Mouse (Mus musculus) cerebellum, adult 2 months (tissue): ENCODE data around the gene Mpv17l2.

Experiments
- CTCF ChIP-seq: fragments of 200-500 bp; IDR thresholded peaks from 2 replicates; pipeline ENCODE4 v1.5.1; 2011; ENCODE audit warnings: low read depth, mild to moderate bottlenecking, control low read depth, low read length, moderate library complexity, borderline replicate concordance; ENCODE audit not compliant: insufficient read depth
- POLR2A ChIP-seq: fragments of 200-500 bp; IDR thresholded peaks from 2 replicates; pipeline ENCODE4 v1.6.1; 2011; ENCODE audit warnings: low read length, control low read depth, borderline replicate concordance; ENCODE audit not compliant: insufficient read depth

DNA sequence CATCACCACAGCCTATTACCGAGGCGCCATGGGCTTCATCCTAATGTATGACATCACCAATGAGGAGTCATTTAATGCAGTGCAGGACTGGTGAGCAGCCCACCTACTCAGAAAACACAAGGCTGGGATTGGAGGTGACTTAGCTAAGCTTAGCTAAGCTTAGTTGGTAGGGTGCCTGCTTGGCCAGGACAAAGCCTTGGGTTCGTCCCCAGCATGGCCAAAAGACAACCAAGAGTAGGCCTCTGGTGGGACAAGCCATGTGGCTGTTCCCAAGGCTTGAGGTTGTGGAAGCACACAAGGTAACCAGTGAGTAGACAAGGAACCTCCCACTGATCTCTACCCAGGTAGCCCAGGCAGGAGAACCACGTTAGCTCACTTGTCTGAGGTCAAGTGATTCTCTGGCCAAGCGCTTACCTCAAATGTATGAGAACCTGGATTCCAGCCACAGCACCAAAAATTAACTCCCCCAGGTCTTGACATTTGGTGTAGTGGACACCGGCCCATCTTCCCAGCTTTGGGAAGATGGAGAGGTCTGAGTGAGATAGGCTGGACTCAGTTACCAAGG, 4.2 kb downstream of the Mpv17l2 start:
- TF ChIP-seq POLR2A (no peak), CTCF (no peak)
